Mouse (Mus musculus) left cerebral cortex, postnatal 36 days (tissue): ENCODE results near the gene Acsl1. TPM values are rescaled to one million over a fixed set of nuclear protein-coding genes. Genes with fewer than 3 reads are reported as not detected.

Source experiments
- DNase-seq, 2 experiments: peaks; one replicate each; pipeline ENCODE4 v3.0.0; 2021 to 2022; ENCODE audit warnings: low spot score in 2 of 2, mixed read lengths in 1 of 2
- intact Hi-C: fragments of 180-260 bp; cut with DNase I; formaldehyde crosslinking; loops from one replicate; pipeline ENCODE4 v1.15.1; 2025
- total RNA-seq, 2 experiments: library from RNA; stranded (reverse); gene quantifications; 2 replicates each; pipeline ENCODE4 v1.2.3; 2021

Acsl1 gene
- total RNA-seq, 2 experiments from 2014 or later: 42.6 to 52.0 TPM

DNA sequence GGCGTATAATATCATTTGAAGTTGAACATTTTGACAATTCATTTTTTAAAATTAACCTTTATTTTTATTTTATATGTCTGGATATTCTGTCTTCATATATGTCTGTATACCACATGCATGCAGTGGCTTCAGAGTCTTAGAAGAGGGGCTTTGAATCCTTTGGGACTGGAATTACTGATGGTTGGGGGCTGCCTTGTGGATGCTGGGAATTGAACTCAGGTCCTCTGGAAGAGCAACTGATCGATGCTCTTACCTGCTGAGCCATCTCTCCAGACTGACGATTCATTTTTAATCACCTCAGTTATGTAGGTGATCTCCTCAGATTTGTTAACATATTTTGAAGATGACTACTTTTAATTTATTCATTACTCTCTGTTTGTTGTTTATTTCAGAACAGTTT is 3.3 kb downstream of the Acsl1 start:
- DNase-seq: no peak
- intact Hi-C loops: no loop called here

GRCm38 (mm10) chr8:46474634-46475033 is 3.8 kb downstream of the Acsl1 start:
- no peak for DNase-seq
- intact Hi-C loops: no loop called here

DNA sequence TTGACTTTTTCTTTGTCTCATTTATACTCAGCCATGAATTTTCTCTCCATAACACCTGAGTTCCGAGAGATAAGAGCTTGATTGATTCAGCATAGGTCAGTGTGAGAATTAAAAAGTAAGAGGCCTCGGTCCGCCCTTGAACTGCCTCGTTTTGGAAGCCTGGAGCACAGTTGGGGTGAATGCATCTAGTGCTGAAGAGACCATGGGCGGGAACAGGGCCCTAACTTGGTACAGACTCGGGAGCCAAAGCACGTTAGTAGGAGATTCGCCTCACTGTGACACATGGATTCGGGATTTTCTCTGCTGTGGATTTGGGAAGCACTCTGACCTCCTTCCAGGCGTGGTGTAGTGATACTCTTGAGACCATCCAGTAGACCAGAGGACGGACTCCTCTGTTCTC is 4.6 kb downstream of the Acsl1 start:
- DNase-seq: no peak
- intact Hi-C loops: no loop called here

- no peak for DNase-seq
- intact Hi-C loops: no loop called here
Measured at GRCm38 (mm10) chr8:46475942-46476341, 5.1 kb downstream of the Acsl1 start.

GRCm38 (mm10) chr8:46477747-46478458 is 7.1 kb downstream of the Acsl1 start:
- intact Hi-C loops: no loop called here
- peak in 1 of 2 experiments; percentile 1 for DNase-seq

DNA sequence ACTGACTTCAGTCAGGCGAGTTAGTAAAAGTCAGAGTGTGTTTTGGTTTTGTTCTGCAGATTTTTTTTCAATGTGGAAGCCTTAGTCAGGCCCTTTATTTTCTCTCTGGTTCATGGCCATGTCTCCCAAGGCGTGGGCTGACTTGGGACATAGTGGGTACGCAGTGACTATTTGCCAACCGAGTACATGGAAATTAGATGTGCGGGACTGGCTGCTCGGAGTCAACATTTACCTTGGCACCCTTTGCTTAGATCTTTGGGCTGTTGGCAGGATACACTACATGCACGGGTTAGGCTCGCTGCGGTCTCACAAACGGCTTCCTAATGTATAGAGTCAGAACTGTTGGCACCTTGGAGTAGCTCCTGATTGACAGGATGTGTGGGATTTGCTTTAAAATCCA is 7.9 kb downstream of the Acsl1 start:
- intact Hi-C loops: no loop called here
- peak in 1 of 2 experiments; percentile 3 for DNase-seq

- DNase-seq: no peak
- intact Hi-C loops: no loop called here
Measured at GRCm38 (mm10) chr8:46479794-46480532, 9.1 kb downstream of the Acsl1 start.

- DNase-seq: peak in 1 of 2 experiments; percentile 2
- intact Hi-C loops: no loop called here
Measured at GRCm38 (mm10) chr8:46480533-46480900, 9.7 kb downstream of the Acsl1 start.

DNA sequence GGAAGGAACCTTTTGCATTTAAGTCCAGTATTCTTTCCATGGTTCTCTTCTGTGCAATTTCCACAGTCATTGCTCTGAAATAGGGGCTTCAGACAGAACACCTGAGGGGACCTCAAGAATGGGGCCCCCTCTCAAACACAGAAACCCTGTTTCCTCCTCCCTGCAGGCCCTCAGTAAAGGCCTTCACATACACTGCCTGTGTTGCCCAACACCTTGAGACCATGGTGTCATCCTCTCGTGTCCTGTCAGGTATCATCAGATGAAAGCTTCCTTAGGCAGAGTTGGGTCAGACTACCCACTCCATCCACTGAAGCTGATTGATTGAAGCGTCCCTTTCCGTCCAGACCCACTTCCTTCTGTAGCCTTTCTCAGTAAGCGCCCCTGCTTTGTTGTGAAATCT is 11.9 kb downstream of the Acsl1 start:
- peak in 1 of 2 experiments; percentile 1 for DNase-seq
- intact Hi-C loops: no loop called here

DNA sequence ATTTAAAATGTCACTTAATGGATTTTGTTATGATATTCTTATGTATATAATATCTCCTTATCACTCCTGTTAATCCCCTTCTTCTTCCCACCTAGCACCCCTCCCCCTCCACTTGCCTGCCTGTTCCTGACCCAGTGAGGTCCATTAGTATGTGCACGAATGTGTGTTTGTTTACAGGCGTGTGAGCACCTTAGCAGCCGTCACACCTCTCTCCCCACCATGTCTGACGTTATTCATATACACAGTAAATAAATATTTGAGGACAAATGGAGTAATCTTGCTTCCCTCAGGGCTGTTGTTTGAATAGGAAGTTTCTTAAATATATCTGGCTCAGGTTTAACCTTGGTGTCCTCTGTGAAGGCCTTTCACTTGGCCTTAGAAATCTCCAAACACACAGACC is 12.4 kb downstream of the Acsl1 start:
- no peak for DNase-seq
- intact Hi-C loops: no loop called here

DNA sequence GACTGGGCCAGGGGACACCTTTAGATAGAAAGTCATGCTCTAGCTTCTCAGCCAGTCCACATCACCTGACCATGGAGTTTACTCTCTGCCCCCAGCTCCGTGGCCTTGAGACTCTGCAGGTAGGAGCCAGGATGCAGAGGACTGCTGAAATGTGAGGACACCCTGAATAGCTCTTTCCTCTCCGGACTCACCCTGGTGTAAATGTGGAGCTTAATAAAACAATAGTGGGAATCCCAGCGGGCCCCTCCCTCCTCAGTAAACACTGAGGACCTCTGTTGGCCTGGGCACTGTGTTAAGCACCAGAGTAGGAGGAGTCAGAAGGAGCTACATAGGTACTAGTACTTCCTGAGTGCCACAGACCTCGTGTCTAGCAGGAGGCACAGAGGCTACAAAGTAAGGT is 13.2 kb downstream of the Acsl1 start:
- DNase-seq: peak in 1 of 2 experiments; percentile 2
- intact Hi-C loops: no loop called here

DNA sequence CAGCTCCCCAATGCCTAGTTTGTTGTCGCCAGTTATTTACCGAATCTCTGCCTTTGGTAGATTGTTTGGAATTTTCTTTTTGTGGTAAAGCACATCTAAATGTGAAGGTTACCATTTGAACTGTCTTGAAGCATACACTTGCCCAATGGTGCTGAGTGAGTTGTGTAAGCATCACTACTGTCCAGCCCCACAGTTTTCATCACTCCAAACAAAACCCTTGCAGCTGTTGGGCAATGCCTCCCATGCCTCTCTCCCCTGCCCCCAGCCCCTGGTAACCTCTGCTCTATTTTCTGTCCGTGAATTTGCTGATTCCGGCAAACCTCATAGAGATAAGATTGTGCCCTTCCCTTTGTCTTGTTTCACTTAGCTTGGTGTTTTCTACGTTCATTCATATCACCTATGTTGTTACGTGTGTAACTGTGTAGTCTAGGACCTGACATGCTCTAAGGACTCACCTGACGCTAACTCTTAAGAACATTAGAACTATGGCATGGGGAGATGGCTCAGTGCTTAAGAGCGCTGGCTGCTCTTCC is 14.2 kb downstream of the Acsl1 start:
- intact Hi-C loops: no loop called here
- no peak for DNase-seq

GRCm38 (mm10) chr8:46488085-46488561 is 17.3 kb downstream of the Acsl1 start:
- no peak for DNase-seq

GRCm38 (mm10) chr8:46489196-46489595 is 18.4 kb downstream of the Acsl1 start:
- no peak for DNase-seq

More at GRCm38 (mm10) chr8:46488085-46488561, 17.3 kb downstream of the Acsl1 start:
- intact Hi-C loops: no loop called here

DNA sequence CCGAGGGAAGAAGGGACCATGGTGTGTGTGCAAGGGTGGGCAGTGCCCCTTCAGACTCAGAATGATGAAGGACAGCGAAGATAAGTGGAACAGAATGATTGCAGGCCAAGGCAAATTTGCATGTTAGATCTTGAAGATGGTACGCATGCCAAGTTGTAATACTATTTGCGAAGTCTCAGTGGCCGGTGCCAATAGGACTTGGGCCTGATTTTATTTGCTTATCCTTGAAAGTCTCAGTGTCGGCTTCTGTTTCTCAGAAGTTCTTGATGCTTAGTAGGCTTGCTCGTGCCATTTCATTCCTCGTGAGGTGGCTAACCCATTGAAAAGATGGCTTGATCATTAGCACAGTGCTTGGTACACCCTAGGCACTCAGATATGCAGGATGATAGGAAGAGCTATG is 19.4 kb downstream of the Acsl1 start:
- intact Hi-C loops: no loop called here
- DNase-seq: no peak

More at GRCm38 (mm10) chr8:46489196-46489595, 18.4 kb downstream of the Acsl1 start:
- intact Hi-C loops: no loop called here

DNA sequence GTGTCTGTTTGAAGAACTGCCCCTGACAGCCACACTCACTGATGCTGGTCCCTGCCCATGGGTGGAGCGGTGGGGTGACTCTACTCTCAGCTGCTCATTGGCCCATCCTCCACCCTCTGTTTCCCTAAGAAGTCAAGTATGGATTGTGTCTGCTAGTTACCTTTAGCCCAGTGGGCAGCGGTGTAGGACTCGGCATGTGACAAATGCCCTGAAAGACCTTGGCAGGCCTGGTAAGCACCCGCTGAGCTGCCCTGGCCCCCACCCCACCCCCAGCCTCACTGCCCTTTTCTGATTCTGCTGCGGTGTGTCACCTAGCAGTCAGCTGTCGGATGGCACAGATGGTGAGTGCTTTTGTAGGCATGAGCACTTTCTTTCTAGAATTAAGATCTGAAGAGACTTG is 20.0 kb downstream of the Acsl1 start:
- intact Hi-C loops: no loop called here
- DNase-seq: no peak

- intact Hi-C loops: no loop called here
- no peak for DNase-seq
Measured at GRCm38 (mm10) chr8:46493495-46494170, 22.8 kb downstream of the Acsl1 start.

- intact Hi-C loops: no loop called here
- DNase-seq: no peak
Measured at GRCm38 (mm10) chr8:46496852-46497251, 26.0 kb downstream of the Acsl1 start.

GRCm38 (mm10) chr8:46497314-46498011 is 26.6 kb downstream of the Acsl1 start:
- intact Hi-C loops: no loop called here
- DNase-seq: no peak
